Comparison of ENCODE assay signal across 8 mouse cellular contexts in the genomic region with DNA sequence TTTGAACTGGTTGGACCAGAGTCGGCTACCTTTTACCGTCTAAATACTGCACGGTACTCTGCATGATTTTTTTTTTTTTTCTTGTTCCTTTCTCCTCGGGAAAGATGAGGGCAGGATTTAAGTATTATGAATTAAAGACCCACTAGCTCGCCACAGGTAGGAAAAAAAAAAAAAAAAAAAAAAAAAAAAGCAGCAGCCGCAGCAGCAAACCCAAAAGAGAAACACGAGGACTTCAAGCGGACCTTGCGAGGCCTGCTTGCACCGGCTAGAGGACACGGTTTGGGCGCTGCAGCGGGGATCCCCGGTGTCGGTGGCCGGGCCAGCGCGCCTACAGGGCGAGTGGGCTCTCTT. TPM values are rescaled to one million over a fixed set of nuclear protein-coding genes. Genes with fewer than 3 reads are reported as not detected.
DNase-seq lines count a peak whose midpoint lies in the region; ATAC-seq and TF ChIP-seq lines count a peak whose summit lies in the region.

No protein-coding gene starts in this region.

- H3K9me3 ChIP-seq in limb, embryonic 13.5 days, result no peaks in the 10 kb centered on the region
- no peaks in the 10 kb centered on the region for H3K9me3 ChIP-seq in stomach, embryonic 15.5 days

- no peaks in the 10 kb centered on the region for H3K27me3 ChIP-seq in cerebellum, adult 2 months (ENCODE audit: control insufficient read depth, insufficient read depth, low read length)
- H3K27me3 ChIP-seq in limb, embryonic 13.5 days, result no peaks in the 10 kb centered on the region
- no peaks in the 10 kb centered on the region for H3K27me3 ChIP-seq in stomach, embryonic 15.5 days (replicated peaks)

- peak overlapping the region; percentile 80 for H3K9ac ChIP-seq in limb, embryonic 13.5 days
- peak overlapping the region; percentile 85 for H3K9ac ChIP-seq in stomach, embryonic 15.5 days

- peak overlapping the region; percentile 68 for H3K4me3 ChIP-seq in cerebellum, adult 2 months (replicated peaks; ENCODE audit: insufficient read depth, low read depth, low read length)
- peak overlapping the region; percentile 89 for H3K4me3 ChIP-seq in limb, embryonic 13.5 days
- peak overlapping the region; percentile 90 for H3K4me3 ChIP-seq in stomach, embryonic 15.5 days (replicated peaks)

- no peaks in the 10 kb centered on the region for H3K36me3 ChIP-seq in limb, embryonic 13.5 days
- no peaks in the 10 kb centered on the region for H3K36me3 ChIP-seq in stomach, embryonic 15.5 days

- TF ChIP-seq POLR2A in cerebellum, adult 2 months (IDR thresholded peaks at IDR 0.05; ENCODE audit: borderline replicate concordance, insufficient read depth, low read length), result no peak

- peak overlapping the region; percentile 66 for H3K4me2 ChIP-seq in limb, embryonic 13.5 days (replicated peaks)
- peak overlapping the region; percentile 58 for H3K4me2 ChIP-seq in stomach, embryonic 15.5 days

- intact Hi-C loops in left cerebral cortex, postnatal 14 days (cut with DNase I), result loop anchor here (5.0 to 10.0 kb wide), 5 partner anchors 139 to 1196 kb away; no protein-coding TSS in a partner anchor

- H3K4me1 ChIP-seq in cerebellum, adult 2 months (ENCODE audit: control insufficient read depth, insufficient read depth, low read length), result no peaks in the 10 kb centered on the region; the same call in 1 of the 2 replicates
- peaks cover 13% of the 10 kb centered on the region for H3K4me1 ChIP-seq in limb, embryonic 13.5 days
- peaks cover 3% of the 10 kb centered on the region; the same call in 1 of the 2 replicates for H3K4me1 ChIP-seq in stomach, embryonic 15.5 days

- H3K27ac ChIP-seq in cerebellum, adult 2 months (ENCODE audit: insufficient read depth, low read length), result peak overlapping the region; percentile 97
- peak overlapping the region; percentile 98 for H3K27ac ChIP-seq in limb, embryonic 13.5 days
- peak overlapping the region; percentile 95 for H3K27ac ChIP-seq in stomach, embryonic 15.5 days

- ATAC-seq in limb, embryonic 13.5 days (ENCODE audit: low FRiP score, low read depth), result no peak
- no peak for ATAC-seq in stomach, embryonic 15.5 days (ENCODE audit: insufficient read depth, low FRiP score, low read depth)

- no peak for DNase-seq in cerebellum, adult 2 months
- DNase-seq in cerebellum, adult 11 months, result no peak
- DNase-seq in retina, postnatal 1 day, result peak; percentile 18
- DNase-seq in retina, embryonic 14.5 days (ENCODE audit: low spot score), result no peak
- DNase-seq in cerebellum, postnatal 4 days (ENCODE audit: low spot score in 2 of 2), result no peak
- DNase-seq in left cerebral cortex, postnatal 14 days (ENCODE audit: low spot score in 2 of 2), result no peak

- WGBS in cerebellum, adult 2 months, result 1% methylated on average over 19 of the region's 19 CpGs
- under 1% methylated on average over 19 of the region's 19 CpGs for WGBS in limb, embryonic 13.5 days
- 0% methylated on average over 11 of the region's 19 CpGs for WGBS in stomach, embryonic 15.5 days

- no peak for TF ChIP-seq CTCF in cerebellum, adult 2 months (IDR thresholded peaks at IDR 0.05; ENCODE audit: borderline replicate concordance, insufficient read depth, low read depth, low read length)

RNA-seq across cellular contexts. Expression of a gene that starts 0.6 kb away (rescaled TPM):
- 113 and 132 TPM in 2 replicates for polyA plus RNA-seq in cerebellum, adult 2 months (2012; rRNA removed)
- polyA plus RNA-seq in limb, embryonic 13.5 days (2015; fragmentation: Nextera tagmentation; extraction: Ambion mirVana), result 152 and 155 TPM in 2 replicates
- 142 and 153 TPM in 2 replicates for polyA plus RNA-seq in stomach, embryonic 15.5 days (2015; fragmentation: Nextera tagmentation; extraction: Ambion mirVana)
- total RNA-seq in left cerebral cortex, postnatal 14 days (2021), result 100 to 1,000 TPM; 686 to 734 TPM
